Mouse (Mus musculus): Measurements from ENCODE around the gene A830031A19Rik. TPM values are rescaled to one million over a fixed set of nuclear protein-coding genes. Genes with fewer than 3 reads are reported as not detected.

The A830031A19Rik gene
- polyA plus RNA-seq, 1 experiment from 2014 or later: not detected

DNA sequence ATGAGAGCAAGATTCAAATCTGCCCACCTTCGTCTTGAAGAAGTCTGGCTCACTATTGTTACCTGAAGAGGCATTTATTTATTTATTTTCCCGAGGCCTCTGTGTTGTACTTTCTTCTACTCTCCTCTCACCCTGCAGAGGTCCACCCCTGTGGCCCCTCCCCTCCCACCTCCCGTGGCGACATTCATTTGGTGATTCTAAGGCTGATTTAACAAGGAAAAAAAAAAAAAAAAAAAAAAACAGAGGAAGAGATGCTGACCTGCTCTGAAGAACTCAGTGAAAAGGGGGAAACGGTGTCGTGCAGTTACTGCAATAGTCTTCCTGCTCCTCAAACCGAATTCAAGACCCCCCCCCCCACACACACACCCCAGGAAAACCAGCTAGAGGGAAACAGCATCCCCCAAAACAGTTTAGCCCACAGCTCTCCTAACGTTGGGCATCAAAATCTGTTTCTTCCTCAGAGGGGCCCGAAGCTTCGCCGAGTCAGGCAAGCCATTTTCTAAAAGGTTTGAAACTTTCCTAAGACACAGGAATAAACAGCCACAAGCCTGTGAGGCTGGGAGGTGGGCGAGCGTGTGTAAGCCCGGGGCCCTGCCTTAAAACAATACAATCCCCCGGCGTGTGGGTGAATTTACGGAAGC is 752 bp upstream of the A830031A19Rik start:
- peak overlapping the region; percentile 91 for H3K27ac ChIP-seq (ENCODE audit: low read length)
- ATAC-seq (ENCODE audit: insufficient read depth, low FRiP score): no peak
- H3K27me3 ChIP-seq (ENCODE audit: control insufficient read depth, insufficient read depth, low read length): no peaks in the 10 kb centered on the region
- peak overlapping the region; percentile 98 for H3K4me2 ChIP-seq (ENCODE audit: low read depth, low read length)
- H3K36me3 ChIP-seq (ENCODE audit: control insufficient read depth, insufficient read depth, low read length): no peaks in the 10 kb centered on the region
- H3K4me3 ChIP-seq (replicated peaks; ENCODE audit: low read length): peak overlapping the region; percentile 73
- peak overlapping the region; percentile 87 for H3K9ac ChIP-seq (ENCODE audit: low read length)
- H3K4me1 ChIP-seq (ENCODE audit: control insufficient read depth, insufficient read depth, low read length): peaks cover 11% of the 10 kb centered on the region; the same call in 1 of the 2 replicates
- WGBS: 1% methylated on average over 17 of the region's 17 CpGs
- H3K9me3 ChIP-seq (replicated peaks; ENCODE audit: control insufficient read depth, low read length): no peaks in the 10 kb centered on the region

DNA sequence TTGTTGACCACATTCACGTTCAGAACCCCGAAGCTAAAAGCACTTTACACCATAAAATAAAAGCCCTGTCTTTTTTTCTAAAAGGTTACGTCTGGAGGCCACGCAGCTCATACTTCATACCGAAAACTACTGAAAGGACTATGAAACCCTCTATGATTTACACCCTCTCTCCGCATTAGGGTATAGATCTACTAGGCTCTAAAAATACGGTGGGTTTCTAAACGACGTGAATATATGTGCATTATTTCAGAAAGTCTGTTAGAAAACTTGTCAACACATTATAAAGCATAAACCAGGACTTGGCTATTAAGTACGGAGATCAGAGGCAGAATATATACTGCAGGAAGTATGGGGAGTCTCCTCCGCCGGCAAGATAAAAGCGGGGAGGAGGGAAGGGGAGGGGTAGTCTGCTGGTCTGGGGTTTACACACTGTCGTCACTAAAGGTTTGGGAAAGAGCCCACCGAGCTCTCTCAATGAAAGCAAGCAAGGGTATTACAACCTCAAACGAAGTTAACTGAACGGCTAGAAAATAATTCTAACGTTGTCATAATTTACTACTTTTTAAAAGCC is 748 bp downstream of the A830031A19Rik start:
- no peak for ATAC-seq (ENCODE audit: insufficient read depth, low FRiP score)
- H3K9ac ChIP-seq (ENCODE audit: low read length): no peak overlapping the region
- H3K27me3 ChIP-seq (ENCODE audit: control insufficient read depth, insufficient read depth, low read length): no peaks in the 10 kb centered on the region
- 3% methylated on average over 18 of the region's 18 CpGs for WGBS
- H3K9me3 ChIP-seq (replicated peaks; ENCODE audit: control insufficient read depth, low read length): no peaks in the 10 kb centered on the region
- H3K4me3 ChIP-seq (replicated peaks; ENCODE audit: low read length): peak overlapping the region; percentile 39
- no peaks in the 10 kb centered on the region for H3K36me3 ChIP-seq (ENCODE audit: control insufficient read depth, insufficient read depth, low read length)
- no peak overlapping the region for H3K27ac ChIP-seq (ENCODE audit: low read length)
- H3K4me1 ChIP-seq (ENCODE audit: control insufficient read depth, insufficient read depth, low read length): peaks cover 11% of the 10 kb centered on the region; the same call in 1 of the 2 replicates
- H3K4me2 ChIP-seq (ENCODE audit: low read depth, low read length): peak overlapping the region; percentile 60

DNA sequence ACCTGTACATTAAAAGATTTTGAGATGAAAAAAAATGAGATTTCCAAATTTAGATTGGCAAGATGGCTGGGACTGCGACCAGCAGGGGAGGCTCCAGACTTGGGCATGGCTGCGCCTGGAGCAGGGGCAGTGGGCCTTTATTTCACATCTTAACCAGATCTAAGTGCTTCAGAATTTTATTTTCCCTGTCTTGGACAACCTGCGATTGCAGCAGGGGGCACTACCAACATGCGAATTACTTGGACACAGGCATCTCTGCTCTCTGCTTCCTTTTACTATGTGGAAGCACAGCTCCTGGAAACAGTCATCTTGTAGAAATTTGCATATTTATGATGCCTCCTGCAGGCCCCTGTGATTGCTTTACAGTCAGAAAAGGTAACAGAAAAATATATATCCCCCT is 9.5 kb downstream of the A830031A19Rik start:
- 64% methylated on average over 4 of the region's 4 CpGs for WGBS
- H3K4me1 ChIP-seq (ENCODE audit: control insufficient read depth, insufficient read depth, low read length): no peaks in the 10 kb centered on the region; the same call in 1 of the 2 replicates

DNA sequence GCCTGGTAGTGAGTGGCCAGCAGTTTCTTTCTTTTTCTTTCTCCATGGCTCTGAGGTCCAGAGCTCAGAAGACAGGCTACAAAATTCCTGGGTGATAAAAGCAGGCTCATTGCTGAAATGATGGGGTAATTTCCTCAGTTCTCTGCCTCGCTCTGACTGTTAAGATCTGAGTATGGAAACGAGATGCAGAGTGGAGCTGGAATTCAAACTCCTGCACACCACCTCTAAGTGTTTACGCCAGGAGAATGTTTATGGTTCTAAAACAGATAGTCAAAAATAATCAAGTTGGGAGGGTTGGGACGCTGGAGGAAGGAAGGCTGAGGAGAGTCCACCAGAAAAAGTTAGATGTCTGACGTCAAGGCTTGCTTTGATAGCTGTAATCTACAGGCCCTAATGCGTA is 10.6 kb downstream of the A830031A19Rik start:
- Histone ChIP-seq H3K4me2 (ENCODE audit: low read depth, low read length) (no peak overlapping the region), H3K4me3 (replicated peaks; ENCODE audit: low read length) (no peak overlapping the region), H3K9ac (ENCODE audit: low read length) (no peak overlapping the region), H3K27ac (ENCODE audit: low read length) (no peak overlapping the region), H3K9me3 (replicated peaks; ENCODE audit: control insufficient read depth, low read length) (no peaks in the 10 kb centered on the region), H3K36me3 (ENCODE audit: control insufficient read depth, insufficient read depth, low read length) (no peaks in the 10 kb centered on the region), H3K4me1 (ENCODE audit: control insufficient read depth, insufficient read depth, low read length) (no peaks in the 10 kb centered on the region; the same call in 1 of the 2 replicates), H3K27me3 (ENCODE audit: control insufficient read depth, insufficient read depth, low read length) (no peaks in the 10 kb centered on the region; the same call in 1 of the 2 replicates)
- ATAC-seq (ENCODE audit: insufficient read depth, low FRiP score): no peak
- WGBS: 68% methylated on average over 6 of the region's 6 CpGs

More for the DNA sequence above, 9.5 kb downstream of the A830031A19Rik start:
- H3K27ac ChIP-seq (ENCODE audit: low read length): no peak overlapping the region
- H3K36me3 ChIP-seq (ENCODE audit: control insufficient read depth, insufficient read depth, low read length): no peaks in the 10 kb centered on the region
- no peaks in the 10 kb centered on the region; the same call in 1 of the 2 replicates for H3K27me3 ChIP-seq (ENCODE audit: control insufficient read depth, insufficient read depth, low read length)
- H3K9ac ChIP-seq (ENCODE audit: low read length): no peak overlapping the region
- H3K9me3 ChIP-seq (replicated peaks; ENCODE audit: control insufficient read depth, low read length): no peaks in the 10 kb centered on the region
- H3K4me2 ChIP-seq (ENCODE audit: low read depth, low read length): no peak overlapping the region
- H3K4me3 ChIP-seq (replicated peaks; ENCODE audit: low read length): no peak overlapping the region
- ATAC-seq (ENCODE audit: insufficient read depth, low FRiP score): no peak

DNA sequence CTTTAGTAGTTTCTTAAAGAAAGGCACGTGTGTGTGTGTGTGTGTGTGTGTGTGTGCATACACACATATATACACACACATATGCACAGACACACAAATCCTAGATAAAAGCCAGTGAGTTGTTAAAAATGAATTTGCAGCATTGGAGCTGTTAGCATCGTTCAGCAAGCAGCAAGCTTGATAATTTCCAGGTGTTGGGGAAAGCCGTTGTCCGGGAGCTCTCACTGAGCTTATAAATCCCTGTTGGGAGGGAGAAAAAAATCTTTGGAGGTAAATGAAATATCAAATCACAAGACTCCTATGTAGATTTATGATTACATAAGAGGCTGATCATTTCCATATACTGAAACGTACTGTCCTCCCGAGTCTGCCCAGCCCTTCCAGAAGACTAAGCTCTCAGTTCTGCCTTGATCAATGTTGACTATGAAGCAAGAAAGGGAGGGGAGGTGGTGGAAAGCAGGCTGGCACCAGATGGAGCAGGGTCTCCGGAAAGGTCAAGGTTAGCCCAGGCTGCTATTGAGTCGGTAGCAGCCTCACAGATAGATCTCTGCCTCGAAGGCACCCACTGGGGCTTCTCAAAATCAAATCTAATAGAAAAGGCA is 12.3 kb downstream of the A830031A19Rik start:
- Histone ChIP-seq H3K4me3 (replicated peaks; ENCODE audit: low read length) (no peak overlapping the region), H3K9me3 (replicated peaks; ENCODE audit: control insufficient read depth, low read length) (no peaks in the 10 kb centered on the region), H3K27ac (ENCODE audit: low read length) (no peak overlapping the region), H3K4me2 (ENCODE audit: low read depth, low read length) (no peak overlapping the region), H3K27me3 (ENCODE audit: control insufficient read depth, insufficient read depth, low read length) (no peaks in the 10 kb centered on the region; the same call in 1 of the 2 replicates), H3K9ac (ENCODE audit: low read length) (no peak overlapping the region), H3K4me1 (ENCODE audit: control insufficient read depth, insufficient read depth, low read length) (no peaks in the 10 kb centered on the region; the same call in 1 of the 2 replicates), H3K36me3 (ENCODE audit: control insufficient read depth, insufficient read depth, low read length) (no peaks in the 10 kb centered on the region)
- no peak for ATAC-seq (ENCODE audit: insufficient read depth, low FRiP score)
- 27% methylated on average over 9 of the region's 9 CpGs for WGBS

DNA sequence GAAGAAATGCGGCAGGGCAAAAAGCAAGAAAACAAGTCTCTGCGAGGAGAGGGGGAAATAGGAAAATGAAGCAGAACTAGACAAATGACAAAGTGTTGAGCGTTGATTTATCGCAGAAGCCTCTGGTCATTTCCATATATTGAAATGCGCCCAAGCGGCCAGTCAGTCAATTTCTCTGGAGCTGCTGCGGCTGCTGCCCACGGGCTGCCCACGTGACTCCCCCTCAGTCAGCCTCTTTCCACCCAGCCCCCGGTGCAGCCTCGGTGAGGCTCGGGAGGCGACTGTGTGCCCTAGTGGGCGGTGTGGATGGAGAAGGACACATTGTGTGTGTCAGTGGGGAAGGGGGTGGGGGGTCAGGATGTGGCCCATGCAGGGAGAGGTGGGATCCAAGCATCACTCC is 13.0 kb downstream of the A830031A19Rik start:
- H3K4me3 ChIP-seq (replicated peaks; ENCODE audit: low read length): peak overlapping the region; percentile 37
- H3K36me3 ChIP-seq (ENCODE audit: control insufficient read depth, insufficient read depth, low read length): no peaks in the 10 kb centered on the region
- no peaks in the 10 kb centered on the region; the same call in 1 of the 2 replicates for H3K4me1 ChIP-seq (ENCODE audit: control insufficient read depth, insufficient read depth, low read length)
- WGBS: 2% methylated on average over 14 of the region's 14 CpGs
- ATAC-seq (ENCODE audit: insufficient read depth, low FRiP score): no peak
- no peaks in the 10 kb centered on the region for H3K9me3 ChIP-seq (replicated peaks; ENCODE audit: control insufficient read depth, low read length)
- H3K4me2 ChIP-seq (ENCODE audit: low read depth, low read length): peak overlapping the region; percentile 64
- H3K9ac ChIP-seq (ENCODE audit: low read length): no peak overlapping the region
- no peak overlapping the region for H3K27ac ChIP-seq (ENCODE audit: low read length)
- no peaks in the 10 kb centered on the region; the same call in 1 of the 2 replicates for H3K27me3 ChIP-seq (ENCODE audit: control insufficient read depth, insufficient read depth, low read length)

DNA sequence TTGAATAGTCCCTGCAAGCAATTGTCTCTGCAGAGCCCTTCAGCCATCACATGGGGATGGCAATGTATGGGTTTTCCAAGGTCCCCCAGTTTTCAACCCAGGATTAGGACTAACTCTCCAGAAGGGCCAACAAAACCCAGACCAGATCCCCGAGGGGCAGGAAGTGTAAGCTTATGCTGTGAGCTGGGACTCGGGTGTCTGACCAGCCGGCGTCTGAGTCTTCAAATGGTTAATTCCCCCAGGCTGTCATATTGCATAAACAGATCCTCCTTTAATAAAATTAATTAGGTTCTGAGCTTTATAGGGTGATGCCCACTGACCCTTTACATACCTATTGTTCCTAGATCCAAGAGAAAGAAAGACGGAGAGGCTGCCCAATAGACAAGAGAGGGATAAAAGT is 14.4 kb downstream of the A830031A19Rik start:
- no peak overlapping the region for H3K27ac ChIP-seq (ENCODE audit: low read length)
- no peak for ATAC-seq (ENCODE audit: insufficient read depth, low FRiP score)
- WGBS: 17% methylated on average over 5 of the region's 5 CpGs
- no peaks in the 10 kb centered on the region for H3K9me3 ChIP-seq (replicated peaks; ENCODE audit: control insufficient read depth, low read length)
- no peaks in the 10 kb centered on the region; the same call in 1 of the 2 replicates for H3K27me3 ChIP-seq (ENCODE audit: control insufficient read depth, insufficient read depth, low read length)
- peak overlapping the region; percentile 39 for H3K4me3 ChIP-seq (replicated peaks; ENCODE audit: low read length)
- H3K36me3 ChIP-seq (ENCODE audit: control insufficient read depth, insufficient read depth, low read length): no peaks in the 10 kb centered on the region
- no peaks in the 10 kb centered on the region; the same call in 1 of the 2 replicates for H3K4me1 ChIP-seq (ENCODE audit: control insufficient read depth, insufficient read depth, low read length)
- H3K9ac ChIP-seq (ENCODE audit: low read length): no peak overlapping the region
- H3K4me2 ChIP-seq (ENCODE audit: low read depth, low read length): peak overlapping the region; percentile 64

DNA sequence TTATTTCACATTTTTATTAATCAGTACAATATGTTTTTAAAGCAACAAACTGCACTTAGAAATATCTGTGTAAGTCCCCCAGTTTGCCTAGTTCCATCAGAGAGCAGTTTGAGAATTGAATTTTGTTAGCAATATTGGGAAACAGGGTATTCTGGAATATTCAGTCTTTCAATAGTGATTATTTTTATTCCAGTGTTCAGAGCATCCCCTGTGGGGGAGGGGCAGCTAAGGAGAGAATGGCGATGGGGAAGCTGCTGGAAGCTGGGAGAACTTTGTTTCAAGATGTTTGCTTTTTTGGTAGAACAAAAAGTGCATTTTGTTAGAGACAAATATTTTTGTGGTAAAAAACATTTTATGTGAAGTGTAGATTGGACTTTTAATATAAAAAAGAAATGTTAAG is 15.7 kb downstream of the A830031A19Rik start:
- WGBS: 34% methylated on average over 1 of the region's 1 CpGs
- H3K27ac ChIP-seq (ENCODE audit: low read length): no peak overlapping the region
- no peak for ATAC-seq (ENCODE audit: insufficient read depth, low FRiP score)
- H3K4me3 ChIP-seq (replicated peaks; ENCODE audit: low read length): no peak overlapping the region
- H3K9ac ChIP-seq (ENCODE audit: low read length): no peak overlapping the region
- no peaks in the 10 kb centered on the region; the same call in 1 of the 2 replicates for H3K4me1 ChIP-seq (ENCODE audit: control insufficient read depth, insufficient read depth, low read length)
- H3K4me2 ChIP-seq (ENCODE audit: low read depth, low read length): no peak overlapping the region
- no peaks in the 10 kb centered on the region for H3K9me3 ChIP-seq (replicated peaks; ENCODE audit: control insufficient read depth, low read length)
- no peaks in the 10 kb centered on the region for H3K36me3 ChIP-seq (ENCODE audit: control insufficient read depth, insufficient read depth, low read length)
- no peaks in the 10 kb centered on the region; the same call in 1 of the 2 replicates for H3K27me3 ChIP-seq (ENCODE audit: control insufficient read depth, insufficient read depth, low read length)

DNA sequence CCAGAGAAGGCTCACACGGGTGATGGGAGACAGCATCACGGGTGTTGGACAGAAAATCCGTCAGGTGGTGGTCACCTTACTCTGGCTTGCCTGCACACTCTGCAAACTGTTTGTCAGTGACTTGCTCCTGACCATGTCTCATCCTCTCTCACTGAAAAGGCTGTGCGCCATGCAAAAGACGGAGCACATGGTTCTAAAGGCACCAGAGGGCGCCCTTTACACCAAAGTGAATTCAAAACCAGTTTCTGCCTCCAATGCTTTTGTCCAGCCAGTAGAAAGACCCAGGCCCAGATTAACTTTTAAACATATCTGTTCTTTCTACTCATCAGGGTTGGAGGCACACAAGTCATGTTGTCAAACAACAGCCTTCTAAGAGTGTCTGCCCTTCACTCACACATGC is 22.0 kb downstream of the A830031A19Rik start:
- Histone ChIP-seq H3K4me2 (ENCODE audit: low read depth, low read length) (no peak overlapping the region), H3K27me3 (ENCODE audit: control insufficient read depth, insufficient read depth, low read length) (no peaks in the 10 kb centered on the region), H3K4me1 (ENCODE audit: control insufficient read depth, insufficient read depth, low read length) (peaks cover 3% of the 10 kb centered on the region; the same call in 1 of the 2 replicates), H3K27ac (ENCODE audit: low read length) (no peak overlapping the region), H3K9me3 (replicated peaks; ENCODE audit: control insufficient read depth, low read length) (no peaks in the 10 kb centered on the region), H3K4me3 (replicated peaks; ENCODE audit: low read length) (no peak overlapping the region), H3K36me3 (ENCODE audit: control insufficient read depth, insufficient read depth, low read length) (no peaks in the 10 kb centered on the region), H3K9ac (ENCODE audit: low read length) (no peak overlapping the region)
- ATAC-seq (ENCODE audit: insufficient read depth, low FRiP score): no peak
- 81% methylated on average over 6 of the region's 6 CpGs for WGBS

Data from stomach, embryonic 16.5 days (tissue).